Comparison of ENCODE assay signal across 8 mouse cellular contexts in genomic region chr1:63176259-63176603, GRCm38 (mm10). TPM values are rescaled to one million over a fixed set of nuclear protein-coding genes. Genes with fewer than 3 reads are reported as not detected.
DNase-seq lines count a peak whose midpoint lies in the region; ATAC-seq and TF ChIP-seq lines count a peak whose summit lies in the region.

No protein-coding gene starts in this region.

- no peak for DNase-seq in lung, adult 2 months
- no peak for DNase-seq in lung, postnatal 36 days
- DNase-seq in adrenal gland, postnatal 25 days, result no peak
- no peak for DNase-seq in layer of hippocampus, postnatal 10 days (ENCODE audit: low spot score in 2 of 2)
- no peak for DNase-seq in adrenal gland, postnatal 4 days (ENCODE audit: low spot score in 2 of 2)

- H3K4me2 ChIP-seq in limb, embryonic 12.5 days, result peak overlapping the region; percentile 87

- H3K27ac ChIP-seq in embryonic fibroblast, embryonic 13.5 days (ENCODE audit: insufficient read depth, low read length), result peak overlapping the region; percentile 40; the same call in 1 of the 2 replicates
- H3K27ac ChIP-seq in limb, embryonic 12.5 days, result peak overlapping the region; percentile 89
- H3K27ac ChIP-seq in olfactory bulb, adult 2 months (ENCODE audit: insufficient read depth, low read depth, low read length), result peak overlapping the region; percentile 68

- no peak; the same call in 1 of the 2 replicates for TF ChIP-seq POLR2A in lung, adult 2 months (IDR thresholded peaks at IDR 0.05; ENCODE audit: borderline replicate concordance, extremely low read depth, low read depth, low read length)
- TF ChIP-seq POLR2A in embryonic fibroblast, embryonic 13.5 days (IDR thresholded peaks at IDR 0.05; ENCODE audit: low read depth, low read length), result no peak; the same call in 1 of the 2 replicates
- peak; percentile 70; the same call in 1 of the 2 replicates for TF ChIP-seq POLR2A in olfactory bulb, adult 2 months (IDR thresholded peaks at IDR 0.05; ENCODE audit: insufficient read depth, low read depth, low read length)

- H3K4me3 ChIP-seq in lung, adult 2 months (replicated peaks; ENCODE audit: extremely low read depth, low read depth, low read length), result peak overlapping the region; percentile 97
- H3K4me3 ChIP-seq in embryonic fibroblast, embryonic 13.5 days (ENCODE audit: insufficient read depth, low read length), result peak overlapping the region; percentile 92
- peak overlapping the region; percentile 89 for H3K4me3 ChIP-seq in limb, embryonic 12.5 days (replicated peaks)
- peak overlapping the region; percentile 77 for H3K4me3 ChIP-seq in olfactory bulb, adult 2 months (ENCODE audit: insufficient read depth, low read depth, low read length)

- peaks cover 36% of the 10 kb centered on the region for H3K36me3 ChIP-seq in limb, embryonic 12.5 days

- peak overlapping the region; percentile 82 for H3K9ac ChIP-seq in limb, embryonic 12.5 days (replicated peaks)

- no peak for TF ChIP-seq CTCF in lung, adult 2 months (IDR thresholded peaks at IDR 0.05; ENCODE audit: insufficient read depth, low read length)
- no peak for TF ChIP-seq CTCF in embryonic fibroblast, embryonic 13.5 days (IDR thresholded peaks at IDR 0.05; ENCODE audit: borderline replicate concordance, insufficient read depth, low read length)
- TF ChIP-seq CTCF in olfactory bulb, adult 2 months (IDR thresholded peaks at IDR 0.05; ENCODE audit: insufficient read depth, low read depth, low read length), result no peak

- peak; percentile 48 for ATAC-seq in limb, embryonic 12.5 days (ENCODE audit: insufficient number of reproducible peaks, insufficient read depth, low FRiP score, low TSS enrichment, low read depth)

- H3K9me3 ChIP-seq in limb, embryonic 12.5 days, result no peaks in the 10 kb centered on the region

- H3K27me3 ChIP-seq in limb, embryonic 12.5 days, result no peaks in the 10 kb centered on the region

- H3K4me1 ChIP-seq in lung, adult 2 months (ENCODE audit: control insufficient read depth, insufficient read depth, low read length), result peaks cover 16% of the 10 kb centered on the region
- H3K4me1 ChIP-seq in embryonic fibroblast, embryonic 13.5 days (ENCODE audit: control insufficient read depth, insufficient read depth, low read length), result no peaks in the 10 kb centered on the region; the same call in 1 of the 2 replicates
- peaks cover 22% of the 10 kb centered on the region for H3K4me1 ChIP-seq in limb, embryonic 12.5 days (replicated peaks)
- H3K4me1 ChIP-seq in olfactory bulb, adult 2 months (ENCODE audit: control insufficient read depth, insufficient read depth, low read length), result peaks cover 3% of the 10 kb centered on the region

- WGBS in lung, adult 2 months, result under 1% methylated on average over 14 of the region's 14 CpGs
- under 1% methylated on average over 14 of the region's 14 CpGs for WGBS in limb, embryonic 12.5 days
- WGBS in olfactory bulb, adult 2 months, result 2% methylated on average over 14 of the region's 14 CpGs

RNA-seq across cellular contexts. Expression of gene Eef1b2, which starts 0.4 kb away (rescaled TPM):
- 192 and 217 TPM in 2 replicates for polyA plus RNA-seq in lung, adult 2 months (2012; rRNA removed)
- 2,343 and 2,477 TPM in 2 replicates for polyA plus RNA-seq in embryonic fibroblast, embryonic 13.5 days (2011; ENCODE audit: insufficient read length, low read depth, missing spikeins)
- polyA plus RNA-seq in limb, embryonic 12.5 days (2016; fragmentation: Nextera tagmentation; extraction: Ambion mirVana), result 528 and 595 TPM in 2 replicates
- polyA plus RNA-seq in olfactory bulb, adult 2 months (2012; ENCODE audit: insufficient read depth, insufficient read length, low replicate concordance, missing spikeins), result not detected in 2 replicates
- total RNA-seq in adrenal gland, postnatal 25 days (2021), result 577 and 595 TPM in 2 replicates
- total RNA-seq in layer of hippocampus, postnatal 10 days (2021), result 100 to 1,000 TPM; 532 to 585 TPM
- total RNA-seq in adrenal gland, postnatal 4 days (2021), result 100 to 1,000 TPM; 864 to 879 TPM

RNA-seq across cellular contexts. Expression of gene Ndufs1, which starts 0.4 kb away (rescaled TPM):
- 17.8 and 29.6 TPM in 2 replicates for polyA plus RNA-seq in lung, adult 2 months (2012; rRNA removed)
- polyA plus RNA-seq in embryonic fibroblast, embryonic 13.5 days (2011; ENCODE audit: insufficient read length, low read depth, missing spikeins), result 92.9 and 96.9 TPM in 2 replicates
- 139 and 141 TPM in 2 replicates for polyA plus RNA-seq in limb, embryonic 12.5 days (2016; fragmentation: Nextera tagmentation; extraction: Ambion mirVana)
- polyA plus RNA-seq in olfactory bulb, adult 2 months (2012; ENCODE audit: insufficient read depth, insufficient read length, low replicate concordance, missing spikeins), result not detected in 2 replicates
- 252 TPM in 2 replicates for total RNA-seq in adrenal gland, postnatal 25 days (2021)
- total RNA-seq in layer of hippocampus, postnatal 10 days (2021), result 100 to 1,000 TPM; 145 to 148 TPM
- total RNA-seq in adrenal gland, postnatal 4 days (2021), result 100 to 1,000 TPM; 207 to 213 TPM

RNA-seq across cellular contexts. Expression of gene Gpr1, which starts 38.1 kb away (rescaled TPM):
- polyA plus RNA-seq in lung, adult 2 months (2012; rRNA removed), result 0.06 TPM in 2 replicates
- polyA plus RNA-seq in embryonic fibroblast, embryonic 13.5 days (2011; ENCODE audit: insufficient read length, low read depth, missing spikeins), result 0.88 and 1.7 TPM in 2 replicates
- 0.20 TPM in 1 of 2 replicates, not detected in the other for polyA plus RNA-seq in limb, embryonic 12.5 days (2016; fragmentation: Nextera tagmentation; extraction: Ambion mirVana)
- not detected in 2 replicates for polyA plus RNA-seq in olfactory bulb, adult 2 months (2012; ENCODE audit: insufficient read depth, insufficient read length, low replicate concordance, missing spikeins)
- total RNA-seq in adrenal gland, postnatal 25 days (2021), result 0.48 TPM in 1 of 2 replicates, not detected in the other
- under 1 TPM; 0.30 to 0.56 TPM for total RNA-seq in layer of hippocampus, postnatal 10 days (2021)
- total RNA-seq in adrenal gland, postnatal 4 days (2021), result under 1 TPM; 0.20 to 0.53 TPM
